Mouse (Mus musculus) macrophage (primary cell): ENCODE data around the gene Muc5ac. TPM values are rescaled to one million over a fixed set of nuclear protein-coding genes. Genes with fewer than 3 reads are reported as not detected.

Experiments used
- polyA plus RNA-seq: library from polyadenylated mRNA; stranded (reverse); fragments of 250-400 nt; gene quantifications from 3 replicates; pipeline ENCODE4 v1.2.4, GENCODE M21; 2018; ENCODE audit warnings: inconsistent platforms

Gene Muc5ac
- polyA plus RNA-seq, 1 experiment from 2014 or later = not detected

Other genes with a start within 250 kb of the Muc5ac start
- 23.1 to 31.1 TPM (median 25.0 TPM) in 3 replicates for gene Chid1, start 249.1 kb upstream of the Muc5ac start, polyA plus RNA-seq
- gene Ap2a2, start 226.8 kb upstream of the Muc5ac start, polyA plus RNA-seq = 86.4 to 118 TPM (median 89.9 TPM) in 3 replicates
- 0.04 to 0.07 TPM in 2 of 3 replicates, not detected in the other for gene Muc6, start 133.7 kb upstream of the Muc5ac start, polyA plus RNA-seq
- 0.07 to 0.14 TPM in 2 of 3 replicates, not detected in the other for gene Muc2, start 98.6 kb upstream of the Muc5ac start, polyA plus RNA-seq
- not detected in 3 replicates for gene Muc5b, start 50.1 kb downstream of the Muc5ac start, polyA plus RNA-seq
- gene Tollip, start 129.5 kb downstream of the Muc5ac start, polyA plus RNA-seq = 55.0 to 65.0 TPM (median 55.4 TPM) in 3 replicates
- not detected in 3 replicates for gene Brsk2, start 160.8 kb downstream of the Muc5ac start, polyA plus RNA-seq